Mouse (Mus musculus) erythroblast, embryonic 14.5 days (primary cell): ENCODE measurements around the gene Stxbp5l. TPM values are rescaled to one million over a fixed set of nuclear protein-coding genes. Genes with fewer than 3 reads are reported as not detected.

Experiments used
- H3K27me3 ChIP-seq: 2 replicates; pipeline ENCODE4 v1.6.1; 2012; ENCODE audit warnings: inconsistent platforms; ENCODE audit not compliant: control insufficient read depth
- H3K36me3 ChIP-seq: 2 replicates; pipeline ENCODE4 v1.6.1; 2012; ENCODE audit warnings: mild to moderate bottlenecking, inconsistent platforms; ENCODE audit not compliant: control insufficient read depth
- H3K4me1 ChIP-seq: 2 replicates; pipeline ENCODE4 v1.6.1; 2012; ENCODE audit warnings: inconsistent platforms; ENCODE audit not compliant: control insufficient read depth
- H3K4me3 ChIP-seq: replicated peaks from 2 replicates; pipeline ENCODE3; 2012; ENCODE audit warnings: moderate library complexity, mild to moderate bottlenecking, inconsistent platforms
- H3K9me3 ChIP-seq: 2 replicates; pipeline ENCODE4 v1.6.1; 2012; ENCODE audit warnings: low read length, inconsistent platforms, mixed read lengths; ENCODE audit not compliant: control insufficient read depth
- GATA1 ChIP-seq: IDR thresholded peaks from 2 replicates; pipeline ENCODE4 v1.6.1; 2012; ENCODE audit warnings: low read length, inconsistent platforms, mixed read lengths
- TAL1 ChIP-seq: IDR thresholded peaks from 3 replicates; pipeline ENCODE4 v1.6.1; 2012; ENCODE audit warnings: low read length, inconsistent platforms, mixed read lengths
- polyA plus RNA-seq: library from polyadenylated mRNA; stranded (reverse); fragments of >175 nt; gene quantifications from 2 replicates; pipeline ENCODE4 v1.2.3, GENCODE M21; 2012

Gene Stxbp5l
- polyA plus RNA-seq, 1 experiment: not detected

GRCm38 (mm10) chr16:37109285-37109684, 275.5 kb downstream of the Stxbp5l start:
- H3K4me3 ChIP-seq: no peak overlapping the region
- no peaks in the 10 kb centered on the region for H3K9me3 ChIP-seq
- no peaks in the 10 kb centered on the region for H3K4me1 ChIP-seq
- TF ChIP-seq TAL1 (no peak), GATA1 (no peak)
- no peaks in the 10 kb centered on the region for H3K27me3 ChIP-seq
- H3K36me3 ChIP-seq: no peaks in the 10 kb centered on the region

DNA sequence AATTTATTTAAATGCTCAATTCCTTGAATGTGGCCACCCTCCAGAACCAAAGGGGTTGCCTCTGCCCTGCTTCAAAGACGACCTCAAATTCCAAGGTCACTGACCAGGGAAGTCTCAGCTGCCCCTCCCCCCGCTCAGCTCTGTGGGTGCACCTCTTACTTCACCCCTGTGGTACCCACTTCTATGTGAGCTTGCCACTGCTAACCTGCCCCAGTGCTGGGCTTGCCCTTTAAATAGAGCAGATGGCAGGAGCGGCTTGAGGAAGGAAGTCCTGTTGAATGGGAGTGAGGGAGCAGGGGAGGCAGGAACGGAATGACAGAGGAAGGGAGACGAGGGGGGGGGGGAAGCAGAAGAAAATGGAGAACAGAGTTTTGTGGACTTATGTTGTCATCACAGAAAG, 276.0 kb downstream of the Stxbp5l start:
- Histone ChIP-seq H3K4me1 (no peaks in the 10 kb centered on the region), H3K36me3 (no peaks in the 10 kb centered on the region), H3K4me3 (no peak overlapping the region), H3K27me3 (no peaks in the 10 kb centered on the region), H3K9me3 (no peaks in the 10 kb centered on the region)
- no peak for TF ChIP-seq GATA1
- no peak for TF ChIP-seq TAL1

GRCm38 (mm10) chr16:37094169-37094833, 290.5 kb downstream of the Stxbp5l start:
- no peaks in the 10 kb centered on the region for H3K27me3 ChIP-seq
- H3K4me3 ChIP-seq: no peak overlapping the region
- no peaks in the 10 kb centered on the region for H3K4me1 ChIP-seq
- no peak for TF ChIP-seq GATA1
- H3K9me3 ChIP-seq: no peaks in the 10 kb centered on the region
- peaks cover 77% of the 10 kb centered on the region for H3K36me3 ChIP-seq

GRCm38 (mm10) chr16:37089648-37090047, 295.1 kb downstream of the Stxbp5l start:
- TF ChIP-seq TAL1 (no peak), GATA1 (no peak)
- peaks cover 96% of the 10 kb centered on the region for H3K36me3 ChIP-seq
- peaks cover 4% of the 10 kb centered on the region; the same call in 1 of the 2 replicates for H3K9me3 ChIP-seq

DNA sequence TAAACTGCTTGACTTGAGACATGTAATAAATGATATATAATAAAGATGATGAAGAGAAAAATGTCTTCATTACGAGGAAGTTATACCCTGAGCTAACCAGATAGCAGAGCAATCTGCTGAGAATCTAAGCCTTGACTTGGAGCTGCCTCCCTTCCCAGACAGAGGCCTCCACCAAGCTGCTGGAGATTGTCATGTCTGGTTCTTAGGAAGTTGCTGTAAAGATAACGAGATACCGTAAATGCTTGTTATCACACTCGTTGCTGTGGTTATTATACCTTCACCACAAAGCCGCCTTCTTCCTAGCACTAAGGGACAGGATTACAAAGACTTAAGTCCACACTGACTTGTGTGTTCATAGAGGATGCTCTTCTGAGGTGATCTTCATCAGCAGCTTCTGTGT, 312.4 kb downstream of the Stxbp5l start:
- Histone ChIP-seq H3K9me3 (no peaks in the 10 kb centered on the region), H3K27me3 (no peaks in the 10 kb centered on the region), H3K4me3 (no peak overlapping the region), H3K4me1 (no peaks in the 10 kb centered on the region), H3K36me3 (peaks cover 76% of the 10 kb centered on the region)
- TF ChIP-seq GATA1 (no peak), TAL1 (no peak)

More at GRCm38 (mm10) chr16:37089648-37090047, 295.1 kb downstream of the Stxbp5l start:
- Histone ChIP-seq H3K4me3 (no peak overlapping the region), H3K4me1 (no peaks in the 10 kb centered on the region), H3K27me3 (no peaks in the 10 kb centered on the region)

Other genes with a start within 250 kb of the Stxbp5l start
- 0.07 TPM in 2 replicates for gene Gtf2e1, start 154.8 kb upstream of the Stxbp5l start, polyA plus RNA-seq
- 0.04 and 0.05 TPM in 2 replicates for gene Rabl3, start 154.9 kb upstream of the Stxbp5l start, polyA plus RNA-seq
- 0.05 TPM in 1 of 2 replicates, not detected in the other for gene Hgd, start 195.2 kb upstream of the Stxbp5l start, polyA plus RNA-seq